Mouse (Mus musculus) mesoderm, embryonic 11.5 days (tissue): ENCODE measurements around the gene Strn.
A peak's percentile ranks its signal among the peaks of the same experiment; 100 is the strongest.

Experiments
- DNase-seq: peaks from one replicate; pipeline ENCODE4 v3.0.0-alpha.2; 2012; ENCODE audit warnings: low read depth, low spot score

Strn gene

DNA sequence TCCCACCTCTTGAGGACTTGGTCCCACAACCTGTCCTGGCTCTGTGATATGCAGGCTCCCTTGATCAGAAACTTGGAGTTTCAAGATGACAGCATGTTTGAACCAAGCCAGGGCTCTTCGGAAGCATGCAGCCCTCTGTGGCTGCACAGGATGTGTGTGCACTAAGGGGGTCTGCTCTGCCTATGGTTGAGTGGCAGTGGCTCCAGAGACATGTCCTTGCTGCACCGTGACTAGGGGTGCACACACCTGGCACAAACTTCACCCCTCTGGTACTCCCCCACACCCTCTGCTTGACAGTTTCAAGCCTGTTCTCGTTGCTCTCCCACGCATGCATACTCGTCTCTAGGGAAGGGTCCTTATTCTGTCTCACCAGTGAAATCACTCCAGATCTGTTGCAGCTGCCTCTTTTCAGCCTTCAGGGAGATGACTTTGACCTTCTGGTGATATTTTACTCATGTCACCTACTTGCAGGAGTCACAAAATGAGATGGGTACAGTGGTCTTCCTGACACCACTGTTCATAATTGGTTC is 118.8 kb downstream of the Strn start:
- no peak for DNase-seq

GRCm38 (mm10) chr17:78615096-78615495 is 121.9 kb downstream of the Strn start:
- DNase-seq, result no peak

GRCm38 (mm10) chr17:78614481-78614880 is 122.5 kb downstream of the Strn start:
- no peak for DNase-seq

- DNase-seq, result peak; percentile 33
These were observed 125.9 kb downstream of the Strn start for GRCm38 (mm10) chr17:78611117-78611516.

GRCm38 (mm10) chr17:78609191-78609855 is 127.7 kb downstream of the Strn start:
- no peak for DNase-seq

GRCm38 (mm10) chr17:78608716-78609115 is 128.3 kb downstream of the Strn start:
- DNase-seq, result no peak

DNA sequence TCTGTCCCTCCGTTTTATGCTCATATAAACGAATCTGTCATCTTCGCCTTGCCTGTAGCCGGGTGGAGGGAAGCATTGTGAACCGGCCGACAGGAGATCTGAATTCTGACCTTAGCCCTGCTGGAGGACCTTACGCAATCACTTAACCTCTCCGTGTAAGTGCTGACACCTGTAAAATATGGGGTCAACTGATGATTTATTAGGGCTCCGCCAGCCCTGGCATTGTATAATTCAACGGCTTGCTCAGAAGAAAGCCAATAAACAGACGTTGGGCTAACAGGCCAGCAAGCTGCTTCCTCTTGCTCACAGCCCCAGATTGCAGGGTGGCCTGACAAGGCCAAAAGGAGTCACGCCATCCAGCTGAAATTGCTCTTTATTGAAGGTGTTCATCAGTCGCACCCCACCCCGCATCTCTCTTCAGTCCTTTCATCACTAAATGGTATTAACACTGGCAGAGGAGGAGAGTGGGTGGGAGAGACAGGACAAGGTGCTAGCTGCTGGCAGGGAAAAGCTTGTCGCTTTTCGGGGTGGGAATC is 128.8 kb downstream of the Strn start:
- DNase-seq, result peak; percentile 77

- DNase-seq, result peak; percentile 63
These were observed 132.6 kb downstream of the Strn start for GRCm38 (mm10) chr17:78604431-78604830.

DNA sequence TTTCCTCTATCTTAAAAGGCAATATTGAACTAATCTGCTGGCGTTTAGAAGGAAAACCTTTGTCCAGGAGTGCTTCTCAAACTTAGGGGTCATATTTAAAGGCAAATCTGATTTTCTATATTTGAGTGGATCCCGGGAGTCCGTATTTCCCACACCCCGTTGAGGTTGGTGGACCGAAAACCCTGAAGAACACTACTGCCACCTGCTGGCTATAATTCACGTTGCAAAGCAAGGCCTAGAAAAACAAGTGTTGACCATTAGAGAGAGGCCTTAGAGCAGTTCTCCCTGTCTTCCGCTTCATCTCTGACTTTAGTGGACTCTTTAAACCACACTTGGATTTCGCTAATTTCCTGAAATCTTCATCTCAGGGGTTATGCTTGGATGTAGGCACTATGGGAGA is 133.1 kb downstream of the Strn start:
- peak; percentile 83 for DNase-seq

DNA sequence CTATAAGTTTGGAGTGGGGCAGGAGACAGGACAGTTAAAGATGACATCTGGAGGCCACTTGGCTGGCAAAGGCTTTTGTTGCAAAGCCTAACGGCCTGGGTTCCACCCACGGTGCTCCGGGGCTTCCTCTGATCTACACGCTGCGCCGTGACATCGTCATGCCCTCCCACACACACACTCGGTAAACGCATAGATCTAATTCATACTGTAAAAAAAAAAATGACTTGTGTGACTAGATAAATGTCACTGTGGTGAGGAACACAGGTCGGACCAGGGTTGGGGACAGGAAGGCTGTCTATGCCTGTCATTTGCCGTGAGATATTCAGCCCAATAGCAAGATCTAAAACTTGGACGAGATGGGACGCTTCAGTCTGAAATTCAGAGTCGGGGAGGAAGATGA is 134.7 kb downstream of the Strn start:
- no peak for DNase-seq

- DNase-seq, result no peak
These were observed 135.4 kb downstream of the Strn start for GRCm38 (mm10) chr17:78601601-78602000.

- DNase-seq, result no peak
These were observed 136.0 kb downstream of the Strn start for GRCm38 (mm10) chr17:78601042-78601441.
